Mouse (Mus musculus): ENCODE measurements around the gene Abca9. TPM values are rescaled to one million over a fixed set of nuclear protein-coding genes. Genes with fewer than 3 reads are reported as not detected.

Gene Abca9
- polyA plus RNA-seq (2015; fragmentation: Nextera tagmentation; extraction: Ambion mirVana) = 1.1 and 1.2 TPM in 2 replicates

GRCm38 (mm10) chr11:110167459-110168251, at the start of gene Abca9:
Abca9 (minus strand) TSS chr11:110168196.
- Histone ChIP-seq H3K4me2 (replicated peaks) (peak within 1 kb of the TSS; percentile 0; the same call in 1 of the 2 replicates), H3K4me3 (replicated peaks) (no peak within 1 kb of the TSS), H3K9ac (no peak within 1 kb of the TSS), H3K27me3 (replicated peaks) (no peaks in the 10 kb centered on the region), H3K36me3 (no peaks in the 10 kb centered on the region), H3K4me1 (replicated peaks) (no peaks in the 10 kb centered on the region), H3K9me3 (no peaks in the 10 kb centered on the region), H3K27ac (0 out of 2 replicates have a peak within 1 kb of the TSS, but pooled peaks have one; percentile 5)
- ATAC-seq = no peak
- 39% methylated on average over 12 of the region's 12 CpGs for WGBS

GRCm38 (mm10) chr11:110217118-110217517, 49.1 kb upstream of the Abca9 start:
- no peak overlapping the region for H3K4me2 ChIP-seq (replicated peaks)
- no peak overlapping the region for H3K4me3 ChIP-seq (replicated peaks)
- H3K9ac ChIP-seq = no peak overlapping the region
- no peaks in the 10 kb centered on the region for H3K4me1 ChIP-seq (replicated peaks)
- no peak for ATAC-seq
- H3K27me3 ChIP-seq (replicated peaks) = no peaks in the 10 kb centered on the region
- no peaks in the 10 kb centered on the region for H3K9me3 ChIP-seq
- no peak overlapping the region for H3K27ac ChIP-seq
- H3K36me3 ChIP-seq = no peaks in the 10 kb centered on the region

- no peak for ATAC-seq
- Histone ChIP-seq H3K27me3 (replicated peaks) (no peaks in the 10 kb centered on the region), H3K36me3 (no peaks in the 10 kb centered on the region), H3K27ac (no peak overlapping the region), H3K4me2 (replicated peaks) (no peak overlapping the region), H3K4me3 (replicated peaks) (no peak overlapping the region), H3K9me3 (no peaks in the 10 kb centered on the region), H3K9ac (no peak overlapping the region), H3K4me1 (replicated peaks) (no peaks in the 10 kb centered on the region)
- WGBS = 84% methylated on average over 5 of the region's 5 CpGs
Measured at GRCm38 (mm10) chr11:110203930-110204329, 35.9 kb upstream of the Abca9 start.

- Histone ChIP-seq H3K4me1 (replicated peaks) (no peaks in the 10 kb centered on the region), H3K27me3 (replicated peaks) (no peaks in the 10 kb centered on the region), H3K9ac (no peak overlapping the region), H3K4me3 (replicated peaks) (no peak overlapping the region), H3K9me3 (no peaks in the 10 kb centered on the region), H3K27ac (no peak overlapping the region), H3K36me3 (no peaks in the 10 kb centered on the region), H3K4me2 (replicated peaks) (no peak overlapping the region)
- WGBS = 83% methylated on average over 3 of the region's 3 CpGs
- ATAC-seq = no peak
Measured at GRCm38 (mm10) chr11:110198882-110199281, 30.9 kb upstream of the Abca9 start.

- no peaks in the 10 kb centered on the region for H3K4me1 ChIP-seq (replicated peaks)
- no peak overlapping the region for H3K4me3 ChIP-seq (replicated peaks)
- 81% methylated on average over 8 of the region's 8 CpGs for WGBS
- no peak for ATAC-seq
- H3K9me3 ChIP-seq = no peaks in the 10 kb centered on the region
- no peak overlapping the region for H3K9ac ChIP-seq
- H3K27me3 ChIP-seq (replicated peaks) = no peaks in the 10 kb centered on the region
- H3K4me2 ChIP-seq (replicated peaks) = no peak overlapping the region
- no peak overlapping the region for H3K27ac ChIP-seq
- no peaks in the 10 kb centered on the region for H3K36me3 ChIP-seq
Measured at GRCm38 (mm10) chr11:110196561-110197306, 28.7 kb upstream of the Abca9 start.

- H3K9me3 ChIP-seq = no peaks in the 10 kb centered on the region
- H3K36me3 ChIP-seq = no peaks in the 10 kb centered on the region
- ATAC-seq = no peak
- H3K4me3 ChIP-seq (replicated peaks) = no peak overlapping the region
- H3K4me1 ChIP-seq (replicated peaks) = no peaks in the 10 kb centered on the region
- WGBS = 84% methylated on average over 4 of the region's 4 CpGs
- no peaks in the 10 kb centered on the region for H3K27me3 ChIP-seq (replicated peaks)
- no peak overlapping the region for H3K4me2 ChIP-seq (replicated peaks)
- no peak overlapping the region for H3K27ac ChIP-seq
- no peak overlapping the region for H3K9ac ChIP-seq
Measured at GRCm38 (mm10) chr11:110195310-110195709, 27.3 kb upstream of the Abca9 start.

GRCm38 (mm10) chr11:110171212-110171611, 3.2 kb upstream of the Abca9 start:
- Histone ChIP-seq H3K4me2 (replicated peaks) (no peak overlapping the region), H3K9me3 (no peaks in the 10 kb centered on the region), H3K4me3 (replicated peaks) (no peak overlapping the region), H3K27me3 (replicated peaks) (no peaks in the 10 kb centered on the region), H3K9ac (no peak overlapping the region), H3K4me1 (replicated peaks) (no peaks in the 10 kb centered on the region), H3K27ac (no peak overlapping the region), H3K36me3 (no peaks in the 10 kb centered on the region)
- 98% methylated on average over 3 of the region's 3 CpGs for WGBS
- no peak for ATAC-seq

GRCm38 (mm10) chr11:110165822-110166221, 2.2 kb downstream of the Abca9 start:
- H3K9me3 ChIP-seq = no peaks in the 10 kb centered on the region
- H3K27ac ChIP-seq = no peak overlapping the region
- no peak overlapping the region for H3K4me2 ChIP-seq (replicated peaks)
- no peak; the same call in 1 of the 2 replicates for ATAC-seq
- no peaks in the 10 kb centered on the region for H3K36me3 ChIP-seq
- no peak overlapping the region for H3K4me3 ChIP-seq (replicated peaks)
- WGBS = 58% methylated on average over 3 of the region's 3 CpGs
- no peak overlapping the region for H3K9ac ChIP-seq
- no peaks in the 10 kb centered on the region for H3K4me1 ChIP-seq (replicated peaks)
- H3K27me3 ChIP-seq (replicated peaks) = no peaks in the 10 kb centered on the region

- H3K4me3 ChIP-seq (replicated peaks) = no peak overlapping the region
- H3K36me3 ChIP-seq = no peaks in the 10 kb centered on the region
- no peaks in the 10 kb centered on the region for H3K9me3 ChIP-seq
- H3K4me2 ChIP-seq (replicated peaks) = no peak overlapping the region
- no peaks in the 10 kb centered on the region for H3K4me1 ChIP-seq (replicated peaks)
- H3K27ac ChIP-seq = no peak overlapping the region
- H3K27me3 ChIP-seq (replicated peaks) = no peaks in the 10 kb centered on the region
- no peak overlapping the region for H3K9ac ChIP-seq
- 0 out of 2 replicates have a peak, but pooled peaks have one; percentile 65 for ATAC-seq
Measured at GRCm38 (mm10) chr11:110165409-110165808, 2.6 kb downstream of the Abca9 start.

- no peak for ATAC-seq
- Histone ChIP-seq H3K9ac (no peak overlapping the region), H3K4me3 (replicated peaks) (no peak overlapping the region), H3K27ac (no peak overlapping the region), H3K4me1 (replicated peaks) (no peaks in the 10 kb centered on the region), H3K36me3 (no peaks in the 10 kb centered on the region), H3K9me3 (no peaks in the 10 kb centered on the region), H3K27me3 (replicated peaks) (no peaks in the 10 kb centered on the region), H3K4me2 (replicated peaks) (no peak overlapping the region)
- 58% methylated on average over 6 of the region's 6 CpGs for WGBS
Measured at GRCm38 (mm10) chr11:110157059-110157458, 10.9 kb downstream of the Abca9 start.

GRCm38 (mm10) chr11:110155985-110156384, 12.0 kb downstream of the Abca9 start:
- H3K4me3 ChIP-seq (replicated peaks) = no peak overlapping the region
- H3K27ac ChIP-seq = no peak overlapping the region
- no peaks in the 10 kb centered on the region for H3K36me3 ChIP-seq
- H3K9ac ChIP-seq = no peak overlapping the region
- no peak for ATAC-seq
- H3K4me2 ChIP-seq (replicated peaks) = no peak overlapping the region
- H3K27me3 ChIP-seq (replicated peaks) = no peaks in the 10 kb centered on the region
- H3K4me1 ChIP-seq (replicated peaks) = no peaks in the 10 kb centered on the region
- 95% methylated on average over 11 of the region's 11 CpGs for WGBS
- no peaks in the 10 kb centered on the region for H3K9me3 ChIP-seq

- WGBS = 91% methylated on average over 5 of the region's 5 CpGs
Measured at GRCm38 (mm10) chr11:110147640-110148039, 20.4 kb downstream of the Abca9 start.

More at GRCm38 (mm10) chr11:110147640-110148039, 20.4 kb downstream of the Abca9 start:
- Histone ChIP-seq H3K36me3 (no peaks in the 10 kb centered on the region), H3K4me3 (replicated peaks) (no peak overlapping the region), H3K4me1 (replicated peaks) (no peaks in the 10 kb centered on the region), H3K27ac (no peak overlapping the region), H3K9ac (no peak overlapping the region), H3K9me3 (no peaks in the 10 kb centered on the region), H3K4me2 (replicated peaks) (no peak overlapping the region), H3K27me3 (replicated peaks) (no peaks in the 10 kb centered on the region)
- ATAC-seq = no peak
